Mouse (Mus musculus) ES-E14 (cell line): ENCODE data around the gene 4930415O20Rik. TPM values are rescaled to one million over a fixed set of nuclear protein-coding genes. Genes with fewer than 3 reads are reported as not detected.

Experiments used
- DNase-seq: peaks from one replicate; pipeline ENCODE4 v3.0.0-alpha.2; 2013; ENCODE audit warnings: low read depth, low spot score
- H3K27ac ChIP-seq: 2 replicates; pipeline ENCODE4 v1.5.1; 2012; ENCODE audit warnings: low read depth, mild to moderate bottlenecking, low read length, moderate library complexity, mixed read lengths; ENCODE audit not compliant: poor library complexity, insufficient read depth, severe bottlenecking
- H3K36me3 ChIP-seq: 2 replicates; pipeline ENCODE4 v1.6.1; 2012; ENCODE audit warnings: mild to moderate bottlenecking, low read length, moderate library complexity, mixed read lengths; ENCODE audit not compliant: control insufficient read depth, poor library complexity, insufficient read depth, severe bottlenecking
- H3K4me1 ChIP-seq, 2 experiments: fragments of 150-350 bp in 1 of 2; sonication (generic) in 1 of 2; 2 replicates each; pipeline ENCODE4 v1.6.1; 2012; ENCODE audit warnings: low read length in 2 of 2, mild to moderate bottlenecking in 1 of 2, mixed read lengths in 1 of 2; ENCODE audit not compliant: control insufficient read depth in 2 of 2, insufficient read depth in 2 of 2, poor library complexity in 1 of 2
- H3K4me3 ChIP-seq, 2 experiments: fragments of 150-350 bp in 1 of 2; sonication (generic) in 1 of 2; 2 replicates each; pipeline ENCODE4 v1.5.1; 2012; ENCODE audit warnings: low read length in 2 of 2, low read depth in 1 of 2, mild to moderate bottlenecking in 1 of 2, mixed read lengths in 1 of 2; ENCODE audit not compliant: insufficient read depth in 1 of 2, poor library complexity in 1 of 2, severe bottlenecking in 1 of 2
- H3K9ac ChIP-seq: 2 replicates; pipeline ENCODE4 v1.6.1; 2012; ENCODE audit warnings: low read depth, mild to moderate bottlenecking, low read length, mixed read lengths; ENCODE audit not compliant: poor library complexity, insufficient read depth, severe bottlenecking
- H3K9me3 ChIP-seq: fragments of 150-350 bp; sonication (generic); 2 replicates; pipeline ENCODE4 v1.6.1; 2012; ENCODE audit warnings: low read depth, mild to moderate bottlenecking, low read length; ENCODE audit not compliant: control insufficient read depth, insufficient read depth
- CHD2 ChIP-seq: IDR thresholded peaks from 2 replicates; pipeline ENCODE4 v1.6.1; 2014; ENCODE audit warnings: mild to moderate bottlenecking, low read depth, low read length, inconsistent platforms
- HCFC1 ChIP-seq: IDR thresholded peaks from 2 replicates; pipeline ENCODE4 v1.6.1; 2012; ENCODE audit warnings: low read length, inconsistent platforms, borderline replicate concordance; ENCODE audit not compliant: insufficient read depth
- MAFK ChIP-seq: IDR thresholded peaks from 2 replicates; pipeline ENCODE4 v1.6.1; 2014; ENCODE audit warnings: mild to moderate bottlenecking, low read depth, low read length, inconsistent platforms; ENCODE audit not compliant: insufficient read depth
- ZC3H11A ChIP-seq: IDR thresholded peaks from 2 replicates; pipeline ENCODE4 v1.6.1; 2012; ENCODE audit warnings: low read depth, mild to moderate bottlenecking, inconsistent platforms, low read length, borderline replicate concordance
- ZNF384 ChIP-seq: IDR thresholded peaks from 2 replicates; pipeline ENCODE4 v1.6.1; 2012; ENCODE audit warnings: low read depth, low read length, inconsistent platforms
- in situ Hi-C, 2 experiments: fragments of 600-800 bp; cut with MboI; formaldehyde crosslinking; loops; one replicate each; pipeline ENCODE4 v1.15.1; 2025; ENCODE audit warnings: low sequenced_read_pairs in 2 of 2, inconsistent platforms in 1 of 2; ENCODE audit not compliant: unreplicated experiment in 2 of 2
- total RNA-seq: library from RNA; depleted of rRNA; stranded (reverse); fragments of 300-350 nt; gene quantifications from 2 replicates; pipeline ENCODE4 v1.2.3, GENCODE M21; 2012

4930415O20Rik gene
- total RNA-seq, 1 experiment: not detected

GRCm38 (mm10) chr15:98596609-98597008, 25.8 kb downstream of the 4930415O20Rik start:
- in situ Hi-C loops: no loop called here
- Histone ChIP-seq H3K36me3 (peaks cover 3% of the 10 kb centered on the region; the same call in 1 of the 2 replicates), H3K4me3 (no peak overlapping the region)

GRCm38 (mm10) chr15:98600036-98600709, 29.4 kb downstream of the 4930415O20Rik start:
- in situ Hi-C loops: no loop called here
- Histone ChIP-seq H3K36me3 (peaks cover 3% of the 10 kb centered on the region; the same call in 1 of the 2 replicates), H3K27ac (no peak overlapping the region), H3K9ac (no peak overlapping the region), H3K4me1 (peaks cover 4 to 44% of the 10 kb centered on the region in 2 experiments; a peak in 3 of 4 replicates), H3K4me3 (no peak overlapping the region), H3K9me3 (no peaks in the 10 kb centered on the region)
- no peak for DNase-seq
- TF ChIP-seq ZC3H11A (no peak), ZNF384 (no peak), CHD2 (no peak), HCFC1 (no peak), MAFK (no peak)

More at GRCm38 (mm10) chr15:98596609-98597008, 25.8 kb downstream of the 4930415O20Rik start:
- no peak overlapping the region for H3K27ac ChIP-seq
- no peak for DNase-seq
- H3K9me3 ChIP-seq: no peaks in the 10 kb centered on the region
- H3K9ac ChIP-seq: no peak overlapping the region
- no peak for TF ChIP-seq MAFK
- peaks cover 4 to 33% of the 10 kb centered on the region in 2 experiments; a peak in 2 of 4 replicates for H3K4me1 ChIP-seq

GRCm38 (mm10) chr15:98601832-98602190, 31.0 kb downstream of the 4930415O20Rik start:
- Histone ChIP-seq H3K9ac (no peak overlapping the region), H3K4me1 (peaks cover 4 to 38% of the 10 kb centered on the region in 2 experiments; a peak in 3 of 4 replicates), H3K27ac (no peak overlapping the region), H3K9me3 (no peaks in the 10 kb centered on the region), H3K36me3 (no peaks in the 10 kb centered on the region), H3K4me3 (no peak overlapping the region)
- in situ Hi-C loops: no loop called here
- no peak for DNase-seq
- TF ChIP-seq ZC3H11A (no peak), CHD2 (no peak), HCFC1 (no peak), MAFK (no peak), ZNF384 (no peak)

- in situ Hi-C loops: no loop called here
- no peak for DNase-seq
- Histone ChIP-seq H3K4me3 (0 out of 4 replicates have a peak overlapping the region, but pooled peaks of 1 of the 2 experiments have one; percentile 12), H3K9me3 (no peaks in the 10 kb centered on the region), H3K36me3 (no peaks in the 10 kb centered on the region), H3K4me1 (peaks cover 4 to 38% of the 10 kb centered on the region in 2 experiments; a peak in 3 of 4 replicates), H3K9ac (peak overlapping the region; percentile 48; the same call in 1 of the 2 replicates), H3K27ac (no peak overlapping the region)
- no peak for TF ChIP-seq ZC3H11A
- no peak for TF ChIP-seq CHD2
- TF ChIP-seq HCFC1: no peak
- no peak for TF ChIP-seq MAFK
- TF ChIP-seq ZNF384: no peak
These were observed 31.5 kb downstream of the 4930415O20Rik start for GRCm38 (mm10) chr15:98602191-98602881.
